Mouse (Mus musculus): ENCODE data around the gene Cd109. TPM values are rescaled to one million over a fixed set of nuclear protein-coding genes. Genes with fewer than 3 reads are reported as not detected.
A peak's percentile ranks its signal among the peaks of the same experiment; 100 is the strongest.

Gene Cd109
- total RNA-seq (2012; rRNA removed) (not detected in 2 replicates), polyA plus RNA-seq (2012; ENCODE audit: insufficient read depth in 1 of 2, insufficient read length in 2 of 2, low read depth in 1 of 2, low replicate concordance in 2 of 2, missing spikeins in 1 of 2) (not detected)

DNA sequence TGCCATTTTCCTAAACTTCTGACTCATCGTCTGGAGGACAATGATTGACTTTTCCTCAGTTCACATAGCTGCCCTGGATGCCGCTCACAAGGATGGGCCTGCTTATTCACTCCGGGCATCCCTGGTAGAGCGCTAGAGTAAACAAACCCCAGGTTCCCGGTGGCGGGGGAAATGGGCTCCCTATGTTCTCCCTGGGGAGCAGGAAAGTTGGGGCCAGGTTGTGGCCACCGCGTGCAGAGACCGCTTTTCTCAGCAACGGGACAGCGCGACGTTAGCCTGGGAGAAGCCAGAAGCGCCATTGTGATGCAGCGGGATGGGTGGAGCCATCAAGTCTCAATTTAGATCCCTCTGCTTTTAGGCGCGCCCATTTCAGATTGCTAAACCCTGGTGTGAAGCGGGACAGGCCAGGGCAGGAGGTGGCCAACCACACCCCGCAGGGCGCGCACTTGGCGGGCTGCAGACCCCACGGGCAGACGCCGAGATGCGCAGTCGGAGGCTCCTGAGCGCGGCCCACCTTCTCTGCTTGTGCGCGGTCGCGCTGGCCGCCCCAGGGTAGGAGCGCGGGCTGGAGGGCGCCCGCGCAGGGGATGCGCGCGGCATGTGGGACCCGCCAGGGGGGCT, at the start of gene Cd109:
Gene Cd109, plus strand, starts transcription at position 146 of the 621 bp plus-strand sequence.
- Histone ChIP-seq H3K36me3 (ENCODE audit: control insufficient read depth in 1 of 2, insufficient read depth in 2 of 2, low read length in 2 of 2) (no peaks in the 10 kb centered on the region), H3K79me2 (ENCODE audit: control insufficient read depth, insufficient read depth, low read length, poor library complexity) (no peaks in the 10 kb centered on the region), H3K4me1 (ENCODE audit: control insufficient read depth in 1 of 2, insufficient read depth in 2 of 2, low read length in 2 of 2) (no peaks in the 10 kb centered on the region), H3K27ac (ENCODE audit: control insufficient read depth, low read depth, low read length) (no peak within 1 kb of the TSS), H3K9ac (ENCODE audit: control insufficient read depth, low read depth, low read length, poor library complexity, severe bottlenecking) (no peak within 1 kb of the TSS), H3K9me3 (replicated peaks; ENCODE audit: insufficient read depth, low read length) (no peaks in the 10 kb centered on the region), H3K4me3 (ENCODE audit: control insufficient read depth in 1 of 2, insufficient read depth in 1 of 2, low read depth in 2 of 2, low read length in 2 of 2) (no peak within 1 kb of the TSS), H3K27me3 (ENCODE audit: control insufficient read depth in 1 of 2, insufficient read depth in 2 of 2, low read length in 2 of 2) (peaks cover 3% of the 10 kb centered on the region in 2 experiments)
- no peak for DNase-seq (ENCODE audit: low read depth, low spot score)
- no peak for TF ChIP-seq ZNF384 (IDR thresholded peaks at IDR 0.05; ENCODE audit: low read depth, low read length)

- Histone ChIP-seq H3K36me3 (ENCODE audit: control insufficient read depth in 1 of 2, insufficient read depth in 2 of 2, low read length in 2 of 2) (no peaks in the 10 kb centered on the region), H3K9me3 (replicated peaks; ENCODE audit: insufficient read depth, low read length) (no peaks in the 10 kb centered on the region), H3K27me3 (ENCODE audit: control insufficient read depth in 1 of 2, insufficient read depth in 2 of 2, low read length in 2 of 2) (no peaks in the 10 kb centered on the region), H3K79me2 (ENCODE audit: control insufficient read depth, insufficient read depth, low read length, poor library complexity) (no peaks in the 10 kb centered on the region), H3K9ac (ENCODE audit: control insufficient read depth, low read depth, low read length, poor library complexity, severe bottlenecking) (no peak overlapping the region), H3K4me1 (ENCODE audit: control insufficient read depth in 1 of 2, insufficient read depth in 2 of 2, low read length in 2 of 2) (no peaks in the 10 kb centered on the region), H3K4me3 (ENCODE audit: control insufficient read depth in 1 of 2, insufficient read depth in 1 of 2, low read depth in 2 of 2, low read length in 2 of 2) (no peak overlapping the region), H3K27ac (ENCODE audit: control insufficient read depth, low read depth, low read length) (no peak overlapping the region)
- TF ChIP-seq GATA1 (IDR thresholded peaks at IDR 0.05; ENCODE audit: low read depth, low read length) (no peak), MXI1 (IDR thresholded peaks at IDR 0.05; ENCODE audit: low read depth, low read length) (no peak), NELFE (IDR thresholded peaks at IDR 0.05; ENCODE audit: low read depth, low read length) (no peak), RCOR1 (IDR thresholded peaks at IDR 0.05; ENCODE audit: low read depth, low read length) (no peak), GABPA (IDR thresholded peaks at IDR 0.05; ENCODE audit: low read depth, low read length) (no peak), CHD1 (IDR thresholded peaks at IDR 0.05; ENCODE audit: low read depth, low read length) (no peak), JUND (IDR thresholded peaks at IDR 0.05; ENCODE audit: low read depth, low read length) (no peak), ELF1 (IDR thresholded peaks at IDR 0.05; ENCODE audit: low read depth, low read length) (no peak), MAFK (IDR thresholded peaks at IDR 0.05; ENCODE audit: borderline replicate concordance, low read depth, low read length) (no peak), MAZ (IDR thresholded peaks at IDR 0.05; ENCODE audit: low read depth, low read length) (no peak), ZMIZ1 (IDR thresholded peaks at IDR 0.05; ENCODE audit: low read depth, low read length) (no peak), MAX (IDR thresholded peaks at IDR 0.05; ENCODE audit: low read length) (no peak), MYB (IDR thresholded peaks at IDR 0.05; ENCODE audit: low read depth, low read length) (no peak)
- DNase-seq (ENCODE audit: low read depth, low spot score) = no peak
These were observed 45.4 kb upstream of the Cd109 start for GRCm38 (mm10) chr9:78569934-78570333.

DNA sequence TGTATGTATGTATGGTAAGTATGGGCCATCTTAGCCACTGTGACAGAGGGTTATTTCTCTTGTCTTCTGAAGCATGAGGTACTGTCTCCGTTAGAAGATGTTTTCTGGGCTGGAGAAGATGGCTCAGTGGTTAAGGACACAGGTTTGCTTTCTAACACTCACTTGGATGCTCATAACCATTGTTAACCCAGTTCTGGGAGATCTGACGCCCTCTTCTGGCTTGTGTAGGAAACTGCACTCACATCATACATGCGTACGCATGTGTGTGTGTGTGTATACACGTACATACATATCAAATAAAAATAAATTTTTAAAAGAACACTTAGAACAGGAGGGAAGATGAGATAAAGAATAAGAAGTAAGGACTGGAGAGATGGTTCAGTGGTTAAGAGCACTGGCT, 38.9 kb upstream of the Cd109 start:
- H3K27me3 ChIP-seq (ENCODE audit: control insufficient read depth in 1 of 2, insufficient read depth in 2 of 2, low read length in 2 of 2) = no peaks in the 10 kb centered on the region

More for the DNA sequence above, 38.9 kb upstream of the Cd109 start:
- no peak overlapping the region for H3K4me3 ChIP-seq (ENCODE audit: control insufficient read depth in 1 of 2, insufficient read depth in 1 of 2, low read depth in 2 of 2, low read length in 2 of 2)
- H3K36me3 ChIP-seq (ENCODE audit: control insufficient read depth in 1 of 2, insufficient read depth in 2 of 2, low read length in 2 of 2) = peaks cover 0 to 12% of the 10 kb centered on the region in 2 experiments; a peak in 3 of 4 replicates
- H3K9ac ChIP-seq (ENCODE audit: control insufficient read depth, low read depth, low read length, poor library complexity, severe bottlenecking) = no peak overlapping the region
- no peaks in the 10 kb centered on the region for H3K79me2 ChIP-seq (ENCODE audit: control insufficient read depth, insufficient read depth, low read length, poor library complexity)
- DNase-seq (ENCODE audit: low read depth, low spot score) = peak; percentile 13
- H3K27ac ChIP-seq (ENCODE audit: control insufficient read depth, low read depth, low read length) = no peak overlapping the region
- H3K9me3 ChIP-seq (replicated peaks; ENCODE audit: insufficient read depth, low read length) = no peaks in the 10 kb centered on the region
- TF ChIP-seq CTCF (IDR thresholded peaks at IDR 0.05 in 2 of 3, conservative IDR thresholded peaks at IDR 0.05 in 1 of 3; ENCODE audit: control insufficient read depth in 1 of 3, insufficient read depth in 1 of 3, low read depth in 2 of 3, low read length in 3 of 3, poor library complexity in 1 of 3, severe bottlenecking in 1 of 3) (peak; percentile 3 to 20 (median 9); a peak in 2 of 6 replicates), KAT2A (conservative IDR thresholded peaks at IDR 0.05; ENCODE audit: low read depth, low read length) (no peak)
- H3K4me1 ChIP-seq (ENCODE audit: control insufficient read depth in 1 of 2, insufficient read depth in 2 of 2, low read length in 2 of 2) = peaks cover 6 to 7% of the 10 kb centered on the region in 2 experiments; a peak in 3 of 4 replicates
